Mouse (Mus musculus) kidney, adult 2 months (tissue): Measurements from ENCODE around the gene Klf11. TPM values are rescaled to one million over a fixed set of nuclear protein-coding genes. Genes with fewer than 3 reads are reported as not detected.
A peak's percentile ranks its signal among the peaks of the same experiment; 100 is the strongest.

ENCODE experiments used
- DNase-seq: peaks from one replicate; pipeline ENCODE4 v3.0.0; 2021
- H3K27ac ChIP-seq: fragments of 200-500 bp; 2 replicates; pipeline ENCODE4 v1.5.1; 2012; ENCODE audit warnings: low read depth, low read length, control low read depth, inconsistent platforms; ENCODE audit not compliant: insufficient read depth
- H3K27me3 ChIP-seq: fragments of 200-500 bp; replicated peaks from 2 replicates; pipeline ENCODE4 v1.6.1; 2012; ENCODE audit warnings: mild to moderate bottlenecking, moderate library complexity, low read length, inconsistent platforms; ENCODE audit not compliant: control insufficient read depth, insufficient read depth
- H3K36me3 ChIP-seq: fragments of 200-500 bp; 2 replicates; pipeline ENCODE4 v1.6.1; 2012; ENCODE audit warnings: mild to moderate bottlenecking, moderate library complexity, low read length, inconsistent platforms; ENCODE audit not compliant: control insufficient read depth, insufficient read depth
- H3K4me1 ChIP-seq: fragments of 200-500 bp; 2 replicates; pipeline ENCODE4 v1.6.1; 2011; ENCODE audit warnings: low read length; ENCODE audit not compliant: control insufficient read depth, insufficient read depth
- H3K4me3 ChIP-seq: fragments of 200-500 bp; 2 replicates; pipeline ENCODE4 v1.5.1; 2011; ENCODE audit warnings: mild to moderate bottlenecking, low read depth, low read length, control low read depth; ENCODE audit not compliant: insufficient read depth
- CTCF ChIP-seq: fragments of 200-500 bp; conservative IDR thresholded peaks from 2 replicates; pipeline ENCODE4 v1.5.1; 2011; ENCODE audit warnings: low read depth, mild to moderate bottlenecking, control low read depth, low read length, moderate library complexity, mixed read lengths; ENCODE audit not compliant: insufficient read depth, insufficient read length
- POLR2A ChIP-seq: fragments of 200-500 bp; IDR thresholded peaks from one replicate; pipeline ENCODE4 v1.6.1; 2011; ENCODE audit warnings: low read depth, low read length, control low read depth
- WGBS: fragments of 180-500 bp; shearing (Covaris S2); methylation state at CpG from one replicate; pipeline ENCODE4 v1.1.7; 2018; 5-methylcytosine and 5-hydroxymethylcytosine counted together
- polyA plus RNA-seq: library from polyadenylated mRNA; depleted of rRNA; stranded (reverse); fragments of >200 nt; gene quantifications from 2 replicates; pipeline ENCODE4 v1.2.3, GENCODE M21; 2012

Klf11 gene
- polyA plus RNA-seq, 1 experiment = 8.5 TPM

- DNase-seq = no peak
- no peak for TF ChIP-seq POLR2A
- no peak for TF ChIP-seq CTCF
- Histone ChIP-seq H3K4me3 (no peak overlapping the region), H3K27ac (no peak overlapping the region), H3K36me3 (no peaks in the 10 kb centered on the region), H3K4me1 (peaks cover 14% of the 10 kb centered on the region; the same call in 1 of the 2 replicates), H3K27me3 (no peaks in the 10 kb centered on the region)
- WGBS = 85% methylated on average over 12 of the region's 12 CpGs
These were observed 27.4 kb upstream of the Klf11 start for GRCm38 (mm10) chr12:24623486-24624251.

GRCm38 (mm10) chr12:24626401-24626800 lies 24.7 kb upstream of the Klf11 start:
- Histone ChIP-seq H3K27ac (peak overlapping the region; percentile 19; the same call in 1 of the 2 replicates), H3K27me3 (no peaks in the 10 kb centered on the region), H3K36me3 (no peaks in the 10 kb centered on the region), H3K4me1 (peaks cover 14% of the 10 kb centered on the region; the same call in 1 of the 2 replicates), H3K4me3 (no peak overlapping the region)
- TF ChIP-seq POLR2A (no peak), CTCF (no peak)
- 50% methylated on average over 5 of the region's 5 CpGs for WGBS
- DNase-seq = peak; percentile 73

- peak; percentile 48 for DNase-seq
- WGBS = 36% methylated on average over 3 of the region's 3 CpGs
These were observed 23.9 kb upstream of the Klf11 start for GRCm38 (mm10) chr12:24627215-24627614.

GRCm38 (mm10) chr12:24630220-24630619 lies 20.9 kb upstream of the Klf11 start:
- peak; percentile 49 for TF ChIP-seq CTCF
- no peak for TF ChIP-seq POLR2A
- DNase-seq = peak; percentile 76
- Histone ChIP-seq H3K27me3 (no peaks in the 10 kb centered on the region), H3K36me3 (no peaks in the 10 kb centered on the region), H3K4me1 (peaks cover 14% of the 10 kb centered on the region; the same call in 1 of the 2 replicates), H3K27ac (no peak overlapping the region), H3K4me3 (no peak overlapping the region)
- 37% methylated on average over 1 of the region's 1 CpGs for WGBS

More at GRCm38 (mm10) chr12:24627215-24627614, 23.9 kb upstream of the Klf11 start:
- Histone ChIP-seq H3K4me1 (peaks cover 14% of the 10 kb centered on the region; the same call in 1 of the 2 replicates), H3K4me3 (no peak overlapping the region), H3K27ac (peak overlapping the region; percentile 34), H3K27me3 (no peaks in the 10 kb centered on the region), H3K36me3 (no peaks in the 10 kb centered on the region)
- TF ChIP-seq POLR2A (no peak), CTCF (no peak; the same call in 1 of the 2 replicates)

GRCm38 (mm10) chr12:24632404-24632803 lies 18.7 kb upstream of the Klf11 start:
- 77% methylated on average over 4 of the region's 4 CpGs for WGBS
- no peaks in the 10 kb centered on the region for H3K27me3 ChIP-seq
- DNase-seq = no peak
- no peak for TF ChIP-seq POLR2A
- no peaks in the 10 kb centered on the region for H3K36me3 ChIP-seq
- peaks cover 2% of the 10 kb centered on the region; the same call in 1 of the 2 replicates for H3K4me1 ChIP-seq
- H3K4me3 ChIP-seq = no peak overlapping the region
- no peak overlapping the region for H3K27ac ChIP-seq

- DNase-seq = peak; percentile 55
- TF ChIP-seq CTCF (no peak), POLR2A (no peak)
- WGBS = 76% methylated on average over 1 of the region's 1 CpGs
- no peaks in the 10 kb centered on the region for H3K36me3 ChIP-seq
- H3K4me1 ChIP-seq = no peaks in the 10 kb centered on the region
- H3K27me3 ChIP-seq = no peaks in the 10 kb centered on the region
- H3K4me3 ChIP-seq = no peak overlapping the region
- no peak overlapping the region for H3K27ac ChIP-seq
These were observed 17.3 kb upstream of the Klf11 start for GRCm38 (mm10) chr12:24633753-24634191.

- 68% methylated on average over 4 of the region's 4 CpGs for WGBS
- Histone ChIP-seq H3K4me1 (no peaks in the 10 kb centered on the region), H3K27ac (no peak overlapping the region)
These were observed 16.9 kb upstream of the Klf11 start for GRCm38 (mm10) chr12:24634212-24634611.

More at GRCm38 (mm10) chr12:24634212-24634611, 16.9 kb upstream of the Klf11 start:
- Histone ChIP-seq H3K27me3 (no peaks in the 10 kb centered on the region), H3K36me3 (no peaks in the 10 kb centered on the region), H3K4me3 (no peak overlapping the region)
- DNase-seq = no peak
- no peak for TF ChIP-seq POLR2A
- TF ChIP-seq CTCF = no peak
